Mouse (Mus musculus) heart, embryonic 15.5 days (tissue): Measurements from ENCODE around the gene Foxc2. TPM values are rescaled to one million over a fixed set of nuclear protein-coding genes. Genes with fewer than 3 reads are reported as not detected.

ENCODE experiments used
- ATAC-seq: fragments of 200-750 bp; cut with Nextera tagmentation; replicated peaks from 2 replicates; pipeline ENCODE4 v1.8.0; 2017; ENCODE audit warnings: low read depth, moderate TSS enrichment; ENCODE audit not compliant: insufficient number of reproducible peaks, insufficient read depth, low FRiP score
- H3K27ac ChIP-seq: fragments of 300-500 bp; sonication (generic); 2 replicates; pipeline ENCODE4 v1.5.1; 2015; ENCODE audit warnings: mild to moderate bottlenecking, inconsistent platforms
- H3K27me3 ChIP-seq: fragments of 300-500 bp; sonication (generic); 2 replicates; pipeline ENCODE4 v1.6.1; 2015; ENCODE audit warnings: inconsistent platforms
- H3K36me3 ChIP-seq: fragments of 300-500 bp; sonication (generic); 2 replicates; pipeline ENCODE4 v1.6.1; 2015; ENCODE audit warnings: mild to moderate bottlenecking, inconsistent platforms
- H3K4me1 ChIP-seq: fragments of 300-500 bp; sonication (generic); replicated peaks from 2 replicates; pipeline ENCODE4 v1.6.1; 2015; ENCODE audit warnings: inconsistent platforms
- H3K4me2 ChIP-seq: fragments of 300-500 bp; sonication (generic); 2 replicates; pipeline ENCODE4 v1.6.1; 2015; ENCODE audit warnings: inconsistent platforms, mild to moderate bottlenecking, moderate library complexity
- H3K4me3 ChIP-seq: fragments of 300-500 bp; sonication (generic); 2 replicates; pipeline ENCODE4 v1.5.1; 2015; ENCODE audit warnings: mild to moderate bottlenecking, inconsistent platforms
- H3K9ac ChIP-seq: fragments of 300-500 bp; sonication (generic); 2 replicates; pipeline ENCODE4 v1.6.1; 2015; ENCODE audit warnings: mild to moderate bottlenecking, inconsistent platforms
- H3K9me3 ChIP-seq: fragments of 300-500 bp; sonication (generic); replicated peaks from 2 replicates; pipeline ENCODE4 v1.6.1; 2016; ENCODE audit warnings: inconsistent platforms
- WGBS: fragments of 180-500 bp; shearing (Covaris S2); methylation state at CpG from one replicate; pipeline ENCODE4 v1.1.7; 2015; ENCODE audit warnings: mixed read lengths; 5-methylcytosine and 5-hydroxymethylcytosine counted together
- microRNA-seq: library from miRNA; unstranded; fragments of <30 nt; microRNA quantifications from one replicate; pipeline ENCODE4, GENCODE M21; 2016
- polyA plus RNA-seq: library from polyadenylated mRNA; unstranded; fragments of >200 nt; fragmentation: Nextera tagmentation; extraction: Ambion mirVana; gene quantifications from 2 replicates; pipeline ENCODE4 v1.2.1, GENCODE M21; 2015

The Foxc2 gene
- polyA plus RNA-seq, 1 experiment from 2014 or later = 6.4 TPM

DNA sequence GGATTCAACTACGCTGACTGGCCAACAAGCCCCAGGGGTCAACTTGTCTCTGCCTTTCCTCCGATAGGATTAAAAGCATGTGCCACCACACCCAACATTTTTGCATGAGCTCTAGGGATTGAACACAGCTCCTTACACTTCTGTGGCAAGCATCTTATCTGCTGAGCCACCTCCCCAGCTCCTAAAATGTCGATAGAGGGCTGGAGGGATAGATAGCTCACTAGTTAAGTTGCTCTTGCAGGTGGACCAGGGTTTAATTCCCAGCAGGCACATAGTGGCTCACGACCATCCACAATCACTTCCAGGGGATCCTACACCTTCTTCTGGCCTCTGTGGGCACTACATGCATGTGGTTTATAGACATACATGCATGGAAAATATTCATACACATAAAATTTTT, 46.4 kb downstream of the Foxc2 start:
- H3K27me3 ChIP-seq = peaks cover 11% of the 10 kb centered on the region; the same call in 1 of the 2 replicates
- no peak overlapping the region for H3K4me3 ChIP-seq
- ATAC-seq = no peak
- H3K4me1 ChIP-seq = peaks cover 33% of the 10 kb centered on the region
- no peak overlapping the region for H3K4me2 ChIP-seq
- 71% methylated on average over 4 of the region's 4 CpGs for WGBS
- H3K9me3 ChIP-seq = no peaks in the 10 kb centered on the region
- no peak overlapping the region for H3K9ac ChIP-seq
- H3K36me3 ChIP-seq = no peaks in the 10 kb centered on the region
- H3K27ac ChIP-seq = no peak overlapping the region

GRCm38 (mm10) chr8:121162906-121163695, 47.1 kb downstream of the Foxc2 start:
- no peak; the same call in 1 of the 2 replicates for ATAC-seq
- Histone ChIP-seq H3K27me3 (peaks cover 11% of the 10 kb centered on the region; the same call in 1 of the 2 replicates), H3K4me3 (no peak overlapping the region), H3K4me2 (no peak overlapping the region), H3K36me3 (no peaks in the 10 kb centered on the region), H3K27ac (peak overlapping the region; percentile 2; the same call in 1 of the 2 replicates), H3K9ac (no peak overlapping the region), H3K4me1 (peaks cover 31% of the 10 kb centered on the region), H3K9me3 (no peaks in the 10 kb centered on the region)
- 52% methylated on average over 11 of the region's 11 CpGs for WGBS

GRCm38 (mm10) chr8:121164017-121164469, 48.1 kb downstream of the Foxc2 start:
- H3K4me2 ChIP-seq = no peak overlapping the region
- H3K4me3 ChIP-seq = no peak overlapping the region
- ATAC-seq = peak; percentile 74
- peaks cover 11% of the 10 kb centered on the region; the same call in 1 of the 2 replicates for H3K27me3 ChIP-seq
- H3K9ac ChIP-seq = no peak overlapping the region
- no peaks in the 10 kb centered on the region for H3K36me3 ChIP-seq
- H3K9me3 ChIP-seq = no peaks in the 10 kb centered on the region
- H3K27ac ChIP-seq = 0 out of 2 replicates have a peak overlapping the region, but pooled peaks have one; percentile 2
- 19% methylated on average over 8 of the region's 8 CpGs for WGBS
- H3K4me1 ChIP-seq = peaks cover 28% of the 10 kb centered on the region

- Histone ChIP-seq H3K9ac (no peak overlapping the region), H3K27me3 (peaks cover 9% of the 10 kb centered on the region), H3K9me3 (no peaks in the 10 kb centered on the region), H3K4me3 (no peak overlapping the region), H3K4me2 (no peak overlapping the region), H3K4me1 (peaks cover 45% of the 10 kb centered on the region), H3K36me3 (no peaks in the 10 kb centered on the region), H3K27ac (no peak overlapping the region)
- WGBS = 52% methylated on average over 5 of the region's 5 CpGs
- no peak for ATAC-seq
Observed at GRCm38 (mm10) chr8:121168033-121168432, 52.1 kb downstream of the Foxc2 start.

Small RNA genes within 50 kb of the gene (microRNA-seq; reads per million reads assigned to microRNA genes)
- gene Gm27530 = not detected

Other genes starting within 250 kb of the Foxc2 start
- gene Foxf1, start 31.8 kb upstream of the Foxc2 start, polyA plus RNA-seq = 3.3 and 9.6 TPM in 2 replicates
- 29.7 and 38.2 TPM in 2 replicates for gene Mthfsd, start 7.8 kb upstream of the Foxc2 start, polyA plus RNA-seq
- gene Foxl1, start 11.8 kb downstream of the Foxc2 start, polyA plus RNA-seq = 0.34 and 0.94 TPM in 2 replicates